ENCODE assay signal across 20 mouse cellular contexts in genomic region chr1:46912506-46913156, GRCm38 (mm10). TPM values are rescaled to one million over a fixed set of nuclear protein-coding genes. Genes with fewer than 3 reads are reported as not detected.
DNase-seq lines count a peak whose midpoint lies in the region; ATAC-seq and TF ChIP-seq lines count a peak whose summit lies in the region.
"Had no signal": no experiment of that assay in that cellular context is flagged by ENCODE, and none has a peak within 500 bp of the region (broad histone marks: within the 10 kb centered on the region; RNA-seq: fewer than 3 reads in every experiment).

No protein-coding gene starts in this region.

- H3K9me3 ChIP-seq in forebrain, postnatal 0 days (ENCODE audit: low read length): no peaks in the 10 kb centered on the region
- H3K9me3 ChIP-seq in forebrain, embryonic 16.5 days (ENCODE audit: control insufficient read depth, low read length): 0 out of 2 replicates have a peak, but pooled peaks cover 3% of the 10 kb centered on the region
- H3K9me3 ChIP-seq: embryonic facial prominence, embryonic 12.5 days; forebrain, embryonic 13.5 days; hindbrain, embryonic 12.5 days had no signal

- H3K4me1 ChIP-seq in forebrain, postnatal 0 days (ENCODE audit: insufficient read depth): no peaks in the 10 kb centered on the region
- H3K4me1 ChIP-seq in forebrain, embryonic 16.5 days (replicated peaks; ENCODE audit: control insufficient read depth, insufficient read depth, low read length): no peaks in the 10 kb centered on the region
- H3K4me1 ChIP-seq: embryonic facial prominence, embryonic 12.5 days; forebrain, embryonic 13.5 days; hindbrain, embryonic 12.5 days had no signal

- peak; percentile 55; the same call in 1 of the 2 replicates for ATAC-seq in forebrain, postnatal 0 days
- ATAC-seq in forebrain, embryonic 16.5 days: no peak
- peak; percentile 94 for ATAC-seq in Patski
- ATAC-seq: forebrain, embryonic 13.5 days; intestine, postnatal 0 days had no signal

- in situ Hi-C loops in Patski (cut with MboI; ENCODE audit: low pct_unique_long_range_greater_than_20kb): loop anchor here (25.0 kb wide), 1 partner anchor 325 kb away; no protein-coding TSS in a partner anchor

- POLR2A ChIA-PET in Patski (lab: Charles Lee): interaction anchor here (0.8 kb wide), 1 partner anchor 60 kb away, joined by 4 read pairs; no protein-coding TSS in a partner anchor

- no peaks in the 10 kb centered on the region for H3K27me3 ChIP-seq in forebrain, postnatal 0 days (ENCODE audit: insufficient read depth, low read length)
- no peaks in the 10 kb centered on the region for H3K27me3 ChIP-seq in forebrain, embryonic 16.5 days (replicated peaks; ENCODE audit: control insufficient read depth, insufficient read depth, low read length)
- H3K27me3 ChIP-seq in Patski: no peaks in the 10 kb centered on the region
- H3K27me3 ChIP-seq: embryonic facial prominence, embryonic 12.5 days; forebrain, embryonic 13.5 days; hindbrain, embryonic 12.5 days had no signal

- WGBS in forebrain, postnatal 0 days: 88% methylated on average over 1 of the region's 1 CpGs
- WGBS in forebrain, embryonic 16.5 days: 81% methylated on average over 1 of the region's 1 CpGs

- CTCF ChIA-PET in Patski (lab: Charles Lee): interaction anchor here (1.8 kb wide), 1 partner anchor 63 kb away, joined by 7 read pairs; no protein-coding TSS in a partner anchor

- DNase-seq in forebrain, postnatal 0 days: no peak
- no peak for DNase-seq in left cerebral cortex, adult 2 months (ENCODE audit: extremely low spot score in 1 of 2, low spot score in 2 of 2)
- no peak for DNase-seq in left cerebral cortex, adult 8-10 months (ENCODE audit: low spot score in 2 of 2)
- DNase-seq in Patski (ENCODE audit: low read depth, low spot score): no peak
- DNase-seq in induced T-regulatory cell, adult 2 months (ENCODE audit: low read depth): peak; percentile 13
- no peak for DNase-seq in retina, embryonic 14.5 days (ENCODE audit: low spot score)
- DNase-seq in adrenal gland, postnatal 10 days: no peak
- DNase-seq: adrenal gland, postnatal 14 days; cerebellum, adult 8-10 months; cerebellum, postnatal 14 days; gastrocnemius, adult 2 months; gastrocnemius, postnatal 25 days; heart, postnatal 10 days; heart, postnatal 4 days; kidney, adult 8-10 months had no signal

- intact Hi-C loops in left cerebral cortex, adult 2 months (cut with DNase I): no loop called here

- no peak for TF ChIP-seq CTCF in forebrain, postnatal 0 days (IDR thresholded peaks at IDR 0.05; ENCODE audit: low read depth)
- TF ChIP-seq CTCF in left cerebral cortex, adult 2 months (IDR thresholded peaks at IDR 0.05): no peak
- TF ChIP-seq CTCF in Patski (IDR thresholded peaks at IDR 0.05): no peak

- H3K27ac ChIP-seq in forebrain, postnatal 0 days (ENCODE audit: low read depth, low read length): no peak overlapping the region
- H3K27ac ChIP-seq in forebrain, embryonic 16.5 days (ENCODE audit: low read length): no peak overlapping the region
- peak overlapping the region; percentile 45; the same call in 1 of the 2 replicates for H3K27ac ChIP-seq in left cerebral cortex, adult 2 months
- H3K27ac ChIP-seq: embryonic facial prominence, embryonic 12.5 days; forebrain, embryonic 13.5 days; gastrocnemius, adult 2 months; hindbrain, embryonic 12.5 days had no signal

- no peak overlapping the region for H3K4me2 ChIP-seq in forebrain, postnatal 0 days (ENCODE audit: low read depth)
- no peak overlapping the region for H3K4me2 ChIP-seq in forebrain, embryonic 16.5 days (ENCODE audit: low read length)
- H3K4me2 ChIP-seq: embryonic facial prominence, embryonic 12.5 days; forebrain, embryonic 13.5 days; hindbrain, embryonic 12.5 days had no signal

- no peak overlapping the region for H3K9ac ChIP-seq in forebrain, postnatal 0 days
- no peak overlapping the region for H3K9ac ChIP-seq in forebrain, embryonic 16.5 days (replicated peaks; ENCODE audit: low read depth, low read length)
- H3K9ac ChIP-seq: embryonic facial prominence, embryonic 12.5 days; forebrain, embryonic 13.5 days; hindbrain, embryonic 12.5 days had no signal

- no peak overlapping the region for H3K4me3 ChIP-seq in forebrain, postnatal 0 days (ENCODE audit: low read depth, low read length)
- H3K4me3 ChIP-seq in forebrain, embryonic 16.5 days (replicated peaks; ENCODE audit: low read length): no peak overlapping the region
- no peak overlapping the region for H3K4me3 ChIP-seq in left cerebral cortex, adult 2 months
- H3K4me3 ChIP-seq: embryonic facial prominence, embryonic 12.5 days; forebrain, embryonic 13.5 days; gastrocnemius, adult 2 months; hindbrain, embryonic 12.5 days had no signal

- no peaks in the 10 kb centered on the region for H3K36me3 ChIP-seq in forebrain, postnatal 0 days (ENCODE audit: insufficient read depth)
- no peaks in the 10 kb centered on the region for H3K36me3 ChIP-seq in forebrain, embryonic 16.5 days (ENCODE audit: control insufficient read depth, insufficient read depth)
- H3K36me3 ChIP-seq: embryonic facial prominence, embryonic 12.5 days; hindbrain, embryonic 12.5 days had no signal

RNA-seq across cellular contexts. Expression of gene Slc39a10, which starts 20.0 kb away (rescaled TPM):
- 70.0 and 79.9 TPM in 2 replicates for total RNA-seq in forebrain, postnatal 0 days (2014; rRNA removed)
- polyA plus RNA-seq in forebrain, postnatal 0 days (2015; fragmentation: Nextera tagmentation; extraction: Ambion mirVana): 36.3 and 48.3 TPM in 2 replicates
- polyA plus RNA-seq in forebrain, embryonic 16.5 days (2015; fragmentation: Nextera tagmentation; extraction: Ambion mirVana): 59.4 and 64.7 TPM in 2 replicates
- total RNA-seq in left cerebral cortex, adult 2 months (2021): 100 to 1,000 TPM; 199 to 232 TPM
- 100 to 1,000 TPM; 162 to 182 (median 168) TPM for total RNA-seq in left cerebral cortex, adult 8-10 months (2022)
- 49.4 TPM for polyA plus RNA-seq in Patski (2021)
- 10 to 100 TPM; 16.7 to 19.4 TPM for total RNA-seq in adrenal gland, postnatal 10 days (2021)
